Mouse (Mus musculus) hematopoietic stem cell, adult 5-6 weeks (primary cell): ENCODE data around the gene Acaca. TPM values are rescaled to one million over a fixed set of nuclear protein-coding genes. Genes with fewer than 3 reads are reported as not detected.
"Not testable (repeated sequence)": the region's sequence is repeated elsewhere in the genome, so short reads cannot be mapped to it uniquely, and the experiment has no call there.

Experiments
- ATAC-seq, 2 experiments: fragments of 125-278 bp in 1 of 2; replicated peaks in 1 of 2; 2 replicates each; pipeline ENCODE4 v1.8.0; 2016 to 2017; ENCODE audit warnings: inconsistent platforms in 2 of 2, mild to moderate bottlenecking in 2 of 2, moderate number of reproducible peaks in 2 of 2, low read depth in 1 of 2, moderate TSS enrichment in 1 of 2; ENCODE audit not compliant: low FRiP score in 2 of 2, poor library complexity in 2 of 2, severe bottlenecking in 2 of 2, insufficient read depth in 1 of 2, low TSS enrichment in 1 of 2
- total RNA-seq: library from RNA; stranded (forward); fragments of 172-1452, 232-1000 nt; gene quantifications from 2 replicates; pipeline ENCODE4 v1.2.3, GENCODE M21; 2017

The Acaca gene
- total RNA-seq, 1 experiment from 2014 or later, result 34.9 TPM

DNA sequence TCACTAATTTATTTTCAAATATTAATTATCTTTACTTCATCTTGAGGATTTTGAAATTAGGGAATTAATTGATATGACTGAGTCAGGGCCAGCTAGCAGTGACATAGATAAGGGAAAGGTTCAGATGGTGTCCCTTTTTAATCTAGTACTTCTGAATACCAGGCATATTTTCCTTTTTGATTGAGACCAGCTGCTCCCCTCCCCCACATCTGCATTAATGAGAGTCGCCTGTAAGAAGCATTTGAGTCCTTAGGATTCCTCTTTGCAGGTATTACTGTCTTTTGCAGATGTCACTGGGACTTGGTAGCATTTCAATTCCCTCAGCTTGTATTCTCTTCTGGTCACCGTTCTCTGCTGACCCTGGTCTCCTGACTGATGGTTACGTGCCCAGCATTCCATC is 143.1 kb downstream of the Acaca start:
- no peak for ATAC-seq

DNA sequence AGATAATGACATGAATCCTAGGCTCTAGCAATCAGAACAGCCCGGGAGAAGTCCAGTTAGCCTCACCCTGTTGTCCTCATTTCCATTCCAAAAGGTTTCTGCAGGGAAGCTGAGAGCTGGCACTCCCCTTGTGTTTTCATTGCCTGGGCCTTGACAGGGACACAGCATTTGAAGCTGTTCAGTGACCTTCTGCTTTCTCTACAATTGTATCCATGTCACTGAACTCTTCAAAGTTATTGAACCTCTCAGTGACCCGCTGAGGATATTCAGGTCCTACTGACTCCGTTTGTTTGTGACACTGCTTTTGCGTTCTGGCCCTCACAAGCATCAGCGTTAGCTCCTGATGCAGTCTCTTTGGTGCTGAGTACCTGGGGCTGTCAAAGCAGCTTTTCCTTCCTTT is 147.5 kb downstream of the Acaca start:
- no peak for ATAC-seq

DNA sequence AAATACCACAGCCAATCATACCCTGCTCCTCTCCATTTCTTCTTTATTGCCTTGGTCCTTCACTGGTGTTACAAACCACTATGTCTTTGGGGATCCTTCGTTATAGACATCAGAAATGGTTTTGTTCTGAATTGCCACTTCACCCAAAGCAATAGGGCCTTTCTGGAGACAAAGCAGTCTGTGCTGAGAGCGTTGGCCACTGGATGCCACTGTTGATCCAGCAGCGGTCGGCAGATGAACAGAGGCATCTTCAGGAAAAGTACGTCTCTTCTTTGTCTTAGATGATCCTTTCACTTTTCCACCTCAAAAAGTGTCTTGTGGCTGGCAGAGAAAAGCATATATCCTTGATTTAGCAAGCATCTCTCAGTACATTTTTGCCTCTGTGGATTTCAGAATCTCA is 151.8 kb downstream of the Acaca start:
- ATAC-seq, result no peak

DNA sequence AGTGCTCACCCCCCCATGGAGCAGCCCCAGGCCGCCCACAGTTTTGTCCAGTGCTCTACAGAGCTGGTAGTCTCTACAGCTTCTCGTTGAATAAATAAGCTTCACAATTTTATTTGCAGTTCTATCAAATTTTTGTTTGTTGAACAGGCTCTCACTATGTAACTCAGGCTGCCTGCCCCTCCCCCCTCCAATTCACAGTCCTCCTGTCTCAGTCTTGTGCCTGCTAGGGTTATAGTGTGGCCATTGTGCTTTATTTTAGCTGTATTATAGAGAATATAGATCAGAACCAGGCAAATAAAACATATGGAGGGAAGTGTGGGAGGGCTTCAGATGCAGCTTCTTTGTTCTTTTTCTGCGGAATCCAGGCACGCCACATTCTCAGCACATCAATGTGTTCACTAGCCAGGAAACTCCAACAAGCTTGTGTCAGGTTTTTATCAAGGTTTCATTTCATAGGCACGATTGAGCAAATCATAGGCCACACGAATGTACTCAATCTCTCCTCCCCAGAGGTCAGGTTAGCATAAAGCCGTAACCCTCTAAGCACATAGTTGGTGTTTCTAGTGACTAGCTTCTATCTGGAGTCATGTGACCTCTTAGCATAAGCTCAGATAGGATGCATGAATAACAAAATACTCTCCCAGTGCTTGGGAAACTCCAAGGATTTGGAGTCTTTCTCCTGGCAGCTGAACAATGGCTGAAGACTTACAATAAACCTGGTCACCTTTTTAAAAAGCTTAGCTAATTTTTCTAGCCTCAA is 153.7 kb downstream of the Acaca start:
- ATAC-seq, result no peak

DNA sequence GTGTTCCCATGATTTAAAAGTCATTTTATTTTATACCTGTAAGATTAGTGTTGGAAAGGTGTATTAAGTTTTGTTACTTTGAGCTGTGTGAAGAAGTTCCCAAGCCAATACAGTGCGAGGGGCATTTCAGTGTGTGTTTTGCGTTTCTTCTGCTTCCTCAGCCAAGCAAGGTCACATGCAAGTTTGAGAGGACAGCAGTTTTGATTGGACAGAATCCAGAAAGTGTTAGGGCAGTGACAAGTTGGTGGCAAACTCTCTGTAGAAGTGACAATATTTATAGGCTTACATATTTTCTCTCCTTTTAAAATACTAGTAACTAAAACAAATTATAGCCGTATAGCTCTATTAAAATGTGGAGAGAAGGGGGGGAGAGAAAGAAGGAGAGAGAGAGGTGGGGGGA is 161.3 kb downstream of the Acaca start:
- ATAC-seq, result no peak

DNA sequence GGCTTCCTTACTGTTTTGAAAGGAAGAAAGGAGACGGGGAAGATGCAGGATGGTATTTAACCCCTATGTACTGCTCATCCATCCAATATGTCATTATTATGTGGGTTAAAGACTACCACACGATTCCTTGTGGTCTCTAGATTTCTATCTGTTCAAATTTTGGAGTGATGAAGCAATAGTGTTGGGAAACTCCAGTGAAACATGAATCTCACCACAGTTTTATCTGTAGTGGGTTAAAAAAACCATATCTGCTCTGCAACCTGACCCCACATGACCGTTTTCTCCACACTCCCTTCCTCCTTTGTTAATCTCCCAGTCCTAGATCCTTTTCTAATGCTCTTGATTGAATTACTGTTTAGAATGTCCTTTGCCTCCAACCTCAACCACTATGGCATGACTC is 163.1 kb downstream of the Acaca start:
- no peak for ATAC-seq

DNA sequence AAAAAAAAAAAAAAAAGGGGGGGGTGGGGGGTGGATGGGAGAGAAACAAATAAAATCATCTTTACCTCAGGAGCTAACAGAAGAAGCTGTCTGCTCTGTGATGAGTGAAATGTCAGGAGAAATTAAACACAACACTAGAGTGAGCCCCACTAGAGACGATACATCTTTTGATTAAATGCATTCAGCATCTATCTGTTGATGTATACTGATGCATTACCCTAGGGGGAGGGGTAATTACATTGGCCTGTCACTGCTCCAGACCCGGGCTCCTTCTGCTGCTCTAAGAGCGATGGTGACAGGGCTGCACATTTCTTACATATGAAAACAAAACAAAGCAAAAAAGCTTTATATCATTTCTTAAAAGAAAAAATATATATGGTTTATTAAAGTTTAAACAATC is 163.8 kb downstream of the Acaca start:
- ATAC-seq, result no peak

DNA sequence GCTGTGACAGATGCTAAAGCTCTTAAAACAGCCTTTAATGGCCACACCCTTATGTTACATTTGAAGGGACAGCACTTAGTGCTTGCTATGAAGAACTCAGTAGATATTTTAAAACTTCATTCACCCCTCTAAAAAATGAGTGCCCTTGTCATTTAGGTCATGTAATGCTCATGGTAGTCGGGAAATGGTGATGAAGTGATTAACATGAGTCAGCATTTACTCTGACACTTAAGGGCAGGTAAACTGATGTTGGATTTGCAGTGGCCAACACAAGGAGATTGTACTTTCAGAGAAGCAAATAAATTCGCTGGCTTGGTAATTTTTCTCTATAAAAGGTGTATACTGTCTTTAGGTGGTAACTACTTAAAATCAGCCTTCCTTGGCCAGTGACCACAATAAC is 166.9 kb downstream of the Acaca start:
- ATAC-seq, result no peak

DNA sequence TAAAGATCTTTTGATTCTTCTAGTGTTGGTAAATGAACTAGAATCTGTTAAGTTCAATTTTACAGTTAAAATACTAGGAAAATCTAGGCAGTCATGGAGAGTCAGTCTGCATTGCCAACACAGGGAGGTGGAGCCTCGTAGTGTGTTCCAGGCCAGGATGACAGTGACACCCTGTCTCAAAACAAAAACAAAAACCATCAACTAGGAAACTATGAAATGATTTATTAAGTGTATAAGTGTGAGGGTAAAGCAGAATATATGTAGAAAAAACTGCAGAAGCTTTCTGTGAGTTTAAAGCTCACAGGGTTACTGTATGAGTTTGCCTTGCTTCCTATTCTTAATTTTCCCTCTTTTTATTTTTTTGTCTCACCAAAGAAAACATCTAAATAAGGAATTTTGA is 176.0 kb downstream of the Acaca start:
- ATAC-seq, result no peak

DNA sequence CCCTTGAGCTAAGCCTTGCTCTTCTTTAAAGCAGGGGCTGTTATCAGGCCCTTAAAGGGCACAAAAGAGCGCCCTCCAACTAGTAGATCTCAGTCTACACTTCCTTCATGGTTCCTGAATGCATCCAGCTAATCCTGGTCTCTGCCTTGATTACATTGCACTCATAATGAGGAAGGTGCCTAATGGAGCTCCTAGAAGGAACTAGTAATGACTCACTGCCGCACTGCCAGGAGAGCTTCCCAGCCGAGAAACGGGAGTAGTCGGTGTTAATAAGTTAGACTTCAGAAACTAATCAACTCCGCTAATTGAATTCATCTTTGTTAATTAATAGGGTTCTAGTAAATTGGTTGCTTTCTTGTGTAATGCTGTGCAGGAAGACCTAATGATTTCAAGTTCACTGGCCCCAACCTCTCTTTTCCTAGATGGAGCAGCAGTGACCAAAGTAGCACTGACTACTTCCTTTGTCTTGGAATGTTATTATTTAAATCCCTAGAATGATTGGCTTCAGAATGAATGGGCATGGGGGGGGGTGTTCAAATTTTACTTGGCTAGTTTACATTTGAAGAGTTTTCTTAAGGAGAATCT is 176.8 kb downstream of the Acaca start:
- no peak for ATAC-seq

DNA sequence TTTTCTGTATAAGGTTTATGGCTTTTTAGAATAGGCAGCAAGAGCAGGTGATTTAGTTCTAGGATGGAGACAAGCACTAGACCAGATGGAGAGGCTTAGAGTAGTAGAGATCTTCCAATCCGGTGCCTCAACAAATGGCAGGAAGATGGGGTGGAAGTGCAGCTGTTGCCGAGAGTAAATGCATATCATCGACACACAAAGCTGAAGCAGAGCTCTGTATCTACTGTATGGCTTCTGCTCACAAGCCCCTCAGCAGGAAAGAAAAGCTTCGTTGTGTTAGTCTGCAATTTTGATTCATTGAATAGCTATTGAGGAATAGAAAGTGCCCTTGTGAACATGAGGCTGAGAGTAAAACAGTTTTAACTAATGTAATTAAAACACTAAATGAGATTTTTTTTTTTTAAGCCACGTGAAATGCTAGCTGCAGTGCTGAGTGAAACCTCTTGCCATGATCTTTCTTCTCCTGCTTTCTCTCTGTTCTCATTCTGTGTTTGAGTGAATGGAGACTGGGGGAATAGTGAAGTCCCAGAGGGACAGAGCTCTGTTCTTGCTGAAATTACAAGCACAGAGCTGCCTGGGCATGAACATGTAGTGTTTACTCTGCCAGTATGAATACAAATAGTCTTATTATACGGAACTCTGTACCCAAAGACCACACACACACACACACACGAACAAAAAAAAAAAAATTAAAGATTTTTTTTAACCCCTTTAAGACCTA is 194.7 kb downstream of the Acaca start:
- no peak for ATAC-seq

DNA sequence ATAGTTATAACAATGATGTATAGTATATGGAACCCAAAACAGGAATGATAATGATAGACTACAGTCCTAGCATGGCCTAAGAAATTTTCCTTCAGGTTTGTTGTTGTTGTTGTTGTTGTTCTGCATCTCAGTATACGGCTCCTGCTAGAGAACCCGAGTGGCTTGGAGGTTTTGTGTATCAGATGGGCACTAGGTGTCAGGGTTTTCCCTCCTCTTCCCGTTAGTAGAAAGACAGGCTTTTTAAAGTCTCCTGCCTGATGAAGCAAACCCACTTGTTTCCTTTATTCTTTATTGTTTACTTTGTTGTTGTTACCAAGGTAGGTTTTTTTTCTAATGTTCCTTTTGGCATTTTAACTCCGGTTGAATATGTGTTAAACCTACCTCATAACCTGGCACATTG is 197.6 kb downstream of the Acaca start:
- ATAC-seq, result no peak

DNA sequence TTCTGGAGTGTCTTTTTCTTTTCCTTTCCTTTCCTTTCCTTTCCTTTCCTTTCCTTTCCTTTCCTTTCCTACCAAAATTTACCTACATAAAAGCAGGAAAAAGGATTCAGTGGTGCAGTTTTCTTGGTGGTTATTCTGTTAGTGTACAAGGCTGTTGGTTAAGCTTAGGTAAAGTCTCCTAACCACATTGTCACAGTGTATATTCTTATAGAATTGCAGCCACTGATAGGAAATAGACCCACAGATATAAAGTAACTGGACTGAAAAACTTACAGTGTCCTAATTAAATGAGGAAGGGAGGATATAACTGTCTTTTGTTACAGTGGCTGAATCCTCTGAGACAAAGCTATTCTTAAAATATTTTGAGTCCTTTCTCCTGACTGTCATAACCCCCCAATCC is 202.9 kb downstream of the Acaca start:
- no peak for ATAC-seq

DNA sequence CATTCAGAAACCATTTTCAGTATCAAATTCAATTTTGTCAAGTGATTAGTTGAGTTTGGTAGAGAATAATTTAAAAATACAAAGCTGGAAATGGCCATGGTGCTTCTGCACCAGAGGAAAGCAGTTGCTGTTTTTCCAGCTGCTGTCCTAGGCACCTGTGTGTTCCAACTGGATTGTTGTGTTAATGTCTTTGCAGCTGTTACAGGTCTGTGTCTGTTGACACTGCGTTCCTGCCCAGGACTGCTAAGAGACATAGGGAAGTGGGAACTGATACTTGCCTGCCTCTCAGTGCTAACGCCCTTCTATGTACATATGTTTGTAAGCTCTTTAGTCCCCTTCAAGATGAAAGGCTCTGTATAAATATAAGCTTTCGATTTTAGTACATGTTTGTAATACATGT is 203.4 kb downstream of the Acaca start:
- no peak for ATAC-seq

DNA sequence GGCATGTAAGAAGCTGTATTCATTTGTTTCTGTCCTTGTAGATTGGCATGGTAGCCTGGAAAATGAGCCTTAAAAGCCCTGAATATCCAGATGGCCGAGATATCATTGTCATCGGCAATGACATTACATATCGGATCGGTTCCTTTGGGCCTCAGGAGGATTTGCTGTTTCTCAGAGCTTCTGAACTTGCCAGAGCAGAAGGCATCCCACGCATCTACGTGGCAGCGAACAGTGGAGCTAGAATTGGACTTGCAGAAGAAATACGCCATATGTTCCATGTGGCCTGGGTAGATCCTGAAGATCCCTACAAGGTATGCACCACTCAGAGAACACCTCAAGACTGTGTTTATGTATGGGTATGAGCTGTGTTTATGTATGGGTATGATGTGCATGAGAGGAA is 208.8 kb downstream of the Acaca start:
- not testable (repeated sequence) for ATAC-seq

DNA sequence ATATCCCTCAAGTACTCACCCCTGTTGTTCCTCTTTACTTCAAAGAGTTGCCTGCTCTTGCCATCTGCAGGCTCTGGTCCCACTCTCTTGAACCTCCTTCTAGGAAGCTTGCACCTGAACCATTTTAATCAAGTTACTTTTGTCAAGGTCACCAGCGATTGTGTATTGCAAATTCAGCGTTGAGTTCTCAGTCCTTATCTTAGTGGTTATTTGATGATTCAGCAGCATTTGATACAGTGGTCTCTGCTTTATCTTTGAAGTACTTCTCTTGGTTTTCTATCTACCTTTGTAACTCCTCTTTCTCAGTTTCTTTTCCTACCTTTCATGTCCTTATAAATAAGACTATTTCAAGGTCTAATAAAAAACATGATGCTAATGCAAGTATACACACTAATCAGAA is 211.2 kb downstream of the Acaca start:
- no peak for ATAC-seq

DNA sequence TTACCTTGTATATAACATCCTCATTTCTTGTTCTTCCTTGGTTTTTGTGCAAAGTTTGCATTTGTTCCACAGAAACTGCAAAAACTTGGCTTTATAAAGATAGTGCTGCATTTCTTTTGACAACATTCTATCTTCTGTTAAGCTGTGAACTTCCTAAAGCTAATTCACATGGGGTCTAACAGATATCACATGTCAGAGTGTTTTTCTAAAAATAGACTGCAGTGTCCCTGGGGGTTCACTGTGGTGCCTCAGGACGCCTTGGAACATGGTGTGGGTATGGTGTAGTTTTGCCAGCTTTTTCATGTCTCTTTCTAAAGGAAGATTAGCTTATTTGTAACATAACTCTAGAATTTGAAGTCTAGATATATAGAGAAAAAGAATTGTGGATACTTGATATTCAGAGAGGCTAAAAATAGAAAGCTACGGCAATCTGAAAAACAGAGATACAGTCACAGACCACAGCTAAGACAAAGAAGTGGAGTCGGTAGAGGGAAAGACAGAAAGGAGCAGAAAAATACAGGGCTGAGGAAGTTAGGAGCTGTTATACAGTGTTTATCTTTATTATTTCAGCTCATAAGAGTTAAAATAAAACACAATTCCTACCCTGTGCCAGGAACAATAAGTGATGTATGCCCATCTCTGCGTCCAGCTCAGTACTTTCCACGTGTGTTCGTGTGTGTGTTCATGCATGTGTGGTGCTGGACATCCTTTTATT is 215.2 kb downstream of the Acaca start:
- no peak for ATAC-seq

DNA sequence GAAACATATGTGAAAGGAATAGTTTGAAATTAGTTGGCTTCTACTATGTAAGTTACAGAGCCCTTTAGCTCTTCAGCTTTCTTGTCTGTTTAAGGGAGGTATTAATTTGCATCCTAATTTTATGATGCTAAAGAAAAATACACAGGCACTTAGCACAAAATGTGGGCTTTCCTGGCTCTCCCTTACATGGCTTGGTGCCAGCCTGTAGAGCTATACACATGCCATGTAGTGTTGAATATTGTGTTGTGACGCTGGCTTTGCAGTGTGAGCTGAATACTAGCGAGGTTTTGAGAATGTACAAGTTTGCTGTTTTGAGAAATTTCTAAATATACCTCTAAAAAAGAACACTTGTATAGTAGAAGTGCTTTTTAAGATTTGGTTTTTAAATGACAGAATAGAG is 218.3 kb downstream of the Acaca start:
- no peak for ATAC-seq
